In the genomic region with DNA sequence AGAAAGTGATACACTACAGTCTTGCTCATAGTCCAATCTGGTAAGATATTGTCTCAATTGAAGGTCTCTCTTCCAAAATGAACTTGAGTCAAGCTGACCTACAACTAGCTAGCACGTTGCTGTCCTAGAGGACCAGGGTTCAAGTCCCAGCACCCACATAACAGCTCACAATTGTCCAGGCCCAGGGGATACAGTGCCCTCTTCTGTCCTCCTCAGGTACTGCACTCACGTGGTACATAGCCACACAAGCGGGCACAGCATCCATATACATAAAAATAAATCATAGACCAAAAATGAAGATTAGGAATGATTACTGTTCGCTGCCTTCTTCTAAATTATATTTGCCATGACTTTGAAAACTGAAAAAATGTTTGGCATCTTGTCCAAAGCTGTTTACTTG, we compare ENCODE assay signal across 28 mouse cellular contexts.
DNase-seq lines count a peak whose midpoint lies in the region; ATAC-seq and TF ChIP-seq lines count a peak whose summit lies in the region.
"Had no signal": no experiment of that assay in that cellular context is flagged by ENCODE, and none has a peak within 500 bp of the region (broad histone marks: within the 10 kb centered on the region; RNA-seq: fewer than 3 reads in every experiment).

No protein-coding gene starts in this region.

- no peak overlapping the region for H3K9ac ChIP-seq in midbrain, postnatal 0 days (replicated peaks; ENCODE audit: low read length, poor library complexity, severe bottlenecking)
- H3K9ac ChIP-seq in midbrain, embryonic 13.5 days (replicated peaks) = no peak overlapping the region
- H3K9ac ChIP-seq: heart, embryonic 13.5 days; hindbrain, embryonic 15.5 days; intestine, embryonic 15.5 days; kidney, embryonic 15.5 days; limb, embryonic 12.5 days; liver, embryonic 13.5 days; neural tube, embryonic 12.5 days had no signal

- no peaks in the 10 kb centered on the region for H3K36me3 ChIP-seq in midbrain, postnatal 0 days (ENCODE audit: insufficient read depth, low read length)
- H3K36me3 ChIP-seq in midbrain, embryonic 13.5 days = no peaks in the 10 kb centered on the region
- H3K36me3 ChIP-seq in midbrain, embryonic 10.5 days = no peaks in the 10 kb centered on the region
- H3K36me3 ChIP-seq: forebrain, embryonic 10.5 days; heart, embryonic 13.5 days; hindbrain, embryonic 15.5 days; intestine, embryonic 15.5 days; kidney, embryonic 15.5 days; limb, embryonic 12.5 days; liver, embryonic 13.5 days; neural tube, embryonic 12.5 days had no signal

- WGBS in midbrain, postnatal 0 days = 95% methylated on average over 4 of the region's 4 CpGs
- WGBS in midbrain, embryonic 13.5 days = 96% methylated on average over 4 of the region's 4 CpGs
- 90% methylated on average over 4 of the region's 4 CpGs for WGBS in midbrain, embryonic 10.5 days

- TF ChIP-seq POLR2A in cortical plate, adult 2 months (IDR thresholded peaks at IDR 0.05; ENCODE audit: extremely low read depth, insufficient read depth, low read length) = no peak

- no peaks in the 10 kb centered on the region for H3K4me1 ChIP-seq in midbrain, postnatal 0 days (ENCODE audit: insufficient read depth, low read length)
- no peaks in the 10 kb centered on the region for H3K4me1 ChIP-seq in midbrain, embryonic 13.5 days (replicated peaks)
- H3K4me1 ChIP-seq in cortical plate, adult 2 months (ENCODE audit: control insufficient read depth, insufficient read depth, low read length) = no peaks in the 10 kb centered on the region
- peaks cover 7% of the 10 kb centered on the region; the same call in 1 of the 2 replicates for H3K4me1 ChIP-seq in midbrain, embryonic 10.5 days
- H3K4me1 ChIP-seq: hindbrain, embryonic 15.5 days; liver, embryonic 13.5 days had no signal

- no peak for DNase-seq in gastrocnemius, adult 2 months
- no peak for DNase-seq in gastrocnemius, postnatal 25 days
- no peak for DNase-seq in layer of hippocampus, adult 2 months (ENCODE audit: low spot score in 2 of 2)
- no peak for DNase-seq in layer of hippocampus, postnatal 36 days
- no peak for DNase-seq in midbrain, postnatal 0 days (ENCODE audit: low spot score)
- no peak for DNase-seq in midbrain, embryonic 10.5 days (ENCODE audit: low spot score)
- DNase-seq: adrenal gland, postnatal 36 days; cerebellum, adult 11-12 months; cerebellum, postnatal 10 days; gastrocnemius, postnatal 14 days; heart, adult 18-20 months; heart, postnatal 36 days; liver, embryonic 13.5 days; midbrain, embryonic 14.5 days; retina, postnatal 1 day; right cerebral cortex, postnatal 25 days; spleen, adult 18-20 months; thymus, postnatal 36 days had no signal

- intact Hi-C loops in gastrocnemius, adult 2 months (cut with DNase I) = no loop called here

- H3K4me2 ChIP-seq in midbrain, postnatal 0 days (ENCODE audit: low read depth, low read length, poor library complexity, severe bottlenecking) = no peak overlapping the region
- H3K4me2 ChIP-seq in midbrain, embryonic 13.5 days (replicated peaks) = no peak overlapping the region
- H3K4me2 ChIP-seq: heart, embryonic 13.5 days; hindbrain, embryonic 15.5 days; intestine, embryonic 15.5 days; kidney, embryonic 15.5 days; limb, embryonic 12.5 days; liver, embryonic 13.5 days; neural tube, embryonic 12.5 days had no signal

- TF ChIP-seq CTCF in gastrocnemius, adult 2 months (IDR thresholded peaks at IDR 0.05) = peak; percentile 20; the same call in 1 of the 2 replicates
- peak; percentile 53 for TF ChIP-seq CTCF in layer of hippocampus, adult 2 months (conservative IDR thresholded peaks at IDR 0.05)
- peak; percentile 23 for TF ChIP-seq CTCF in midbrain, postnatal 0 days (IDR thresholded peaks at IDR 0.05)
- 0 out of 2 replicates have a peak, but pooled peaks have one; percentile 0 for TF ChIP-seq CTCF in cortical plate, adult 2 months (IDR thresholded peaks at IDR 0.05; ENCODE audit: extremely low read depth, insufficient read depth, low read length)

- H3K9me3 ChIP-seq in midbrain, postnatal 0 days (ENCODE audit: low read length) = no peaks in the 10 kb centered on the region
- no peaks in the 10 kb centered on the region for H3K9me3 ChIP-seq in midbrain, embryonic 13.5 days
- no peaks in the 10 kb centered on the region; the same call in 1 of the 2 replicates for H3K9me3 ChIP-seq in midbrain, embryonic 10.5 days (replicated peaks)
- H3K9me3 ChIP-seq: hindbrain, embryonic 15.5 days; intestine, embryonic 15.5 days; kidney, embryonic 15.5 days; limb, embryonic 12.5 days; neural tube, embryonic 12.5 days had no signal

- H3K27me3 ChIP-seq in midbrain, postnatal 0 days (ENCODE audit: insufficient read depth, low read length) = no peaks in the 10 kb centered on the region
- H3K27me3 ChIP-seq in midbrain, embryonic 13.5 days = no peaks in the 10 kb centered on the region
- H3K27me3 ChIP-seq in midbrain, embryonic 10.5 days (ENCODE audit: low read depth, poor library complexity, severe bottlenecking) = no peaks in the 10 kb centered on the region
- H3K27me3 ChIP-seq: heart, embryonic 13.5 days; hindbrain, embryonic 15.5 days; intestine, embryonic 15.5 days; kidney, embryonic 15.5 days; limb, embryonic 12.5 days; liver, embryonic 13.5 days; neural tube, embryonic 12.5 days had no signal

- ATAC-seq in midbrain, postnatal 0 days (ENCODE audit: low FRiP score) = no peak
- ATAC-seq in midbrain, embryonic 13.5 days = no peak
- ATAC-seq: forebrain, embryonic 16.5 days; intestine, embryonic 15.5 days had no signal

- H3K27ac ChIP-seq in gastrocnemius, adult 2 months = no peak overlapping the region
- H3K27ac ChIP-seq in layer of hippocampus, adult 2 months = no peak overlapping the region
- H3K27ac ChIP-seq in midbrain, postnatal 0 days (ENCODE audit: low read depth, low read length) = no peak overlapping the region
- H3K27ac ChIP-seq in midbrain, embryonic 13.5 days = no peak overlapping the region
- H3K27ac ChIP-seq in cortical plate, adult 2 months (ENCODE audit: insufficient read depth, low read length) = no peak overlapping the region
- no peak overlapping the region for H3K27ac ChIP-seq in midbrain, embryonic 10.5 days (replicated peaks)
- H3K27ac ChIP-seq: forebrain, embryonic 10.5 days; heart, embryonic 13.5 days; hindbrain, embryonic 15.5 days; intestine, embryonic 15.5 days; kidney, embryonic 15.5 days; limb, embryonic 12.5 days; liver, embryonic 13.5 days; neural tube, embryonic 12.5 days had no signal

- no peak overlapping the region for H3K4me3 ChIP-seq in gastrocnemius, adult 2 months
- H3K4me3 ChIP-seq in layer of hippocampus, adult 2 months = no peak overlapping the region
- no peak overlapping the region for H3K4me3 ChIP-seq in midbrain, postnatal 0 days (ENCODE audit: low read depth, low read length)
- no peak overlapping the region for H3K4me3 ChIP-seq in midbrain, embryonic 13.5 days (replicated peaks)
- no peak overlapping the region for H3K4me3 ChIP-seq in cortical plate, adult 2 months (ENCODE audit: insufficient read depth, low read length)
- no peak overlapping the region for H3K4me3 ChIP-seq in midbrain, embryonic 10.5 days
- H3K4me3 ChIP-seq: forebrain, embryonic 10.5 days; heart, embryonic 13.5 days; hindbrain, embryonic 15.5 days; intestine, embryonic 15.5 days; kidney, embryonic 15.5 days; limb, embryonic 12.5 days; liver, embryonic 13.5 days; neural tube, embryonic 12.5 days had no signal

Comparison
In these comparisons a context has a peak if more than half of its experiments do, and no peak if none do; other contexts are left out.
1. CTCF ChIP-seq: peak in every context shown above with its lines; median percentile 53 in layer of hippocampus, adult 2 months; 23 in midbrain, postnatal 0 days; 20 in gastrocnemius, adult 2 months; 0 in cortical plate, adult 2 months.